Mouse (Mus musculus) right cerebral cortex, postnatal 36 days (tissue): ENCODE measurements around the gene Rps6ka4.

Experiments used
- DNase-seq, 2 experiments: peaks; one replicate each; pipeline ENCODE4 v3.0.0; 2022; ENCODE audit warnings: low spot score in 2 of 2, mixed read lengths in 1 of 2

The Rps6ka4 gene

GRCm38 (mm10) chr19:6840475-6841291, at the start of gene Rps6ka4:
Gene Rps6ka4 (minus strand): TSS chr19:6840636.
- peak; percentile 47 to 49 for DNase-seq

- DNase-seq = no peak
These were observed 37.5 kb upstream of the Rps6ka4 start for GRCm38 (mm10) chr19:6877965-6878364.

- DNase-seq = no peak
These were observed 36.4 kb upstream of the Rps6ka4 start for GRCm38 (mm10) chr19:6876799-6877198.

- no peak for DNase-seq
These were observed 35.4 kb upstream of the Rps6ka4 start for GRCm38 (mm10) chr19:6875834-6876233.

DNA sequence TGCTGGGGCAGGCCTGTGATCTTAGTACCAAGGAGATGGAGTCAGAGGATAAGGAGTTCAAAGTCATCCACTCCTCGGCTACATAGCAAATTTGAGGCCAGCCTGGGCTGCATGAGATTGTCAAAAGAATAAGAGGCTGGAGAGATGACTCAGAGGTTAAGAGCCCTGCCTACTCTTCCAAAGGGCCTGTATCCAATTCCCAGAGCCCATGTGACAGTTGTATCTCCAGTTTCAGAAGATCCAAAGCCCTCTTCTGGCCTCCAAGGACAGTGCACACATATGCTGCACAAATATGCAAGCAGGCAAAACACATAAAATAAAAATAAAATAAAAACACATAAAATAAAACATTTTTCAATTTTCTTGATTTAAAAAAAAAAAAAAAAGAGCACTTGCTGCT, 33.8 kb upstream of the Rps6ka4 start:
- DNase-seq = no peak

GRCm38 (mm10) chr19:6872701-6873100, 32.3 kb upstream of the Rps6ka4 start:
- DNase-seq = no peak

GRCm38 (mm10) chr19:6871574-6872271, 31.3 kb upstream of the Rps6ka4 start:
- no peak for DNase-seq

- DNase-seq = no peak
These were observed 28.9 kb upstream of the Rps6ka4 start for GRCm38 (mm10) chr19:6869355-6869754.

DNA sequence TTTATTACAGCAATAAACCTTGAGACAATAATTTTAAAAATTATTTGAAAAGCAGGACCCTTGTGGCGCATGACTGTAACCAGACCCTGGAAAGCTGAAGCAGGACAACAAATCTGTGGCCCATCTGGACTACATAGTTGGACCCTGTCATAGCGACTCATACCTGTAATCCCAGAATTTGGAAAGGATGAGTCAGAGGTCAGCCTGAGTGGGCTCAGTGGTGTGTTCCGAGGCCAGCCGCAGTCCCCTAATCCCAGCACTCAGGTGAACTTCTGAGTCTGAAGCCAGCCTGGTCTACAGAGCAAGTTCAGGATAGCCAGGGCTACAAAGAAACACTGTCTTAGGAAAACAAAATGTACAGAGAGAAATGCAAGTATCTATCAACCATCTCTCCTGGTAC, 21.0 kb upstream of the Rps6ka4 start:
- no peak for DNase-seq

- DNase-seq = no peak
These were observed 20.3 kb upstream of the Rps6ka4 start for GRCm38 (mm10) chr19:6860706-6861105.

- no peak for DNase-seq
These were observed 19.5 kb upstream of the Rps6ka4 start for GRCm38 (mm10) chr19:6859971-6860370.

- DNase-seq = no peak
These were observed 18.7 kb upstream of the Rps6ka4 start for GRCm38 (mm10) chr19:6859032-6859651.

DNA sequence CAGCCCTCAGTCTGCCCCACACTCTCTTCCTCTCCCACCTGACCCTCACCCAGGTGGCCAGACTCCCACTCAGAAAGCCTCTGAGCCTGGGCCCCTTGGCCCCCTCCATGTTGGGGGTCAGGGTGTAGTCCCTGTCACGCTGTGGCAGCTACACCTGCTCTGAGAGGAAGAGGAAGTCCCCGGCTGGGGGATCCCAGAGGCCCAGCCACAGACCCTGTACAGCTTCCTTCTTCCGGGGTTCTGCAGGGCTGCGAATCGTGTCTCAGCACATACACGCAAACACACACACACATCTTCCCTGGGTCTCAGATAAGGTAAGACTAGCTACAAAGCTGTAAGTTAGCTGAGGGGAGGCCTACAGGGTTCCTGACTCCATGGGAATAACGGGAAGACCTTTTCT, 17.6 kb upstream of the Rps6ka4 start, which contains the start of gene Ccdc88b:
TSS of gene Ccdc88b (minus strand) at position 181 of the 400 bp plus-strand sequence.
- DNase-seq = no peak

DNA sequence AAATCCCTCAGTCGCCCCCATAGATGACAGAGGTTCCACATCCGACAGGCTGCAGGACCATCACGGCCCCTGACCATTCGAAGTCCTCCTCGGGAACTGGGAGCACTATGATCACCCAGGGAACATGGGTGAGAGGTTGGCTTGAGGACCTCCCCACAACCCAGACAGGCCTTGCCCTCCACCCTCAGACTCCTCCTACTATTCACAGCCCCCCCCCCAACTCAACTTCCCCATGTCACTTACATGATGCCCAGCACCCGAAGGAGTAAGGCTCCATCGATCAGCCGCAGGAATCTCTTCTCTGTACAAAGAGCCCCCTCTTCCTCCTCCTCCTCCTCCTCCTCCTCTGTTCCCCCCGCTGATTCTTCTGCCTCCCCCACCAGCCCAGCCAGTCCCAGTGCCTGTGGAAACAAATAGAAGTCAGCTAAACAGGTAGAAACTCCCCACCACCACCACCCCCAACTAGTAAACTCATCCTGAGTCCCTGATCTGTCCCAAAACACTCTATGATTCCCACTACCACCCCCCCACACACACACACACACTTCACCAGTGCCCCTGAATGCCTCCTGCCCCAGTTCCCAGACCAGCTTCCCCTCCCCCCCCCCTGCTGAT, 17.1 kb upstream of the Rps6ka4 start:
- DNase-seq = no peak

- DNase-seq = no peak
These were observed 16.5 kb upstream of the Rps6ka4 start for GRCm38 (mm10) chr19:6857003-6857360.

GRCm38 (mm10) chr19:6856281-6857002, 16.0 kb upstream of the Rps6ka4 start:
- no peak for DNase-seq

GRCm38 (mm10) chr19:6855225-6856031, 15.0 kb upstream of the Rps6ka4 start:
- DNase-seq = no peak

DNA sequence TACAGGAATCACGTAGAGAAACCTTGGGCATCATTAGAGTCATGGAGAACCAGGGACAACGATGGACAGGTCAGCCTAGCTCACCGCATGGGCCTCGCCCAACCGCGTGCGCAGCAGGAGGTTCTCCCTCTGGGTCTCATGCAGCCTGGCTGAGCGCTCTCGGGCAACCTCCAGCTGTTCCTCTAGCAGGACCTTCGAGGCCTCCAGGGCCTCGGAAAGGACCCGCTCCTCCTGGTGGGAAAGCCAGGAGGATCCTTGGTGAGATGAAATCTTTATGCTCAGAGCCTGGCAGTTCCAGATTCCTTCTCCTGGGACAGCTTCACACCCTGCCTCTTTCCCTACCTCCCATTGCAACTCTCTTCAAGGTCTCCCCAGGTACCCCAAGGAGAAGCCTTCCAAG, 14.2 kb upstream of the Rps6ka4 start:
- DNase-seq = no peak

DNA sequence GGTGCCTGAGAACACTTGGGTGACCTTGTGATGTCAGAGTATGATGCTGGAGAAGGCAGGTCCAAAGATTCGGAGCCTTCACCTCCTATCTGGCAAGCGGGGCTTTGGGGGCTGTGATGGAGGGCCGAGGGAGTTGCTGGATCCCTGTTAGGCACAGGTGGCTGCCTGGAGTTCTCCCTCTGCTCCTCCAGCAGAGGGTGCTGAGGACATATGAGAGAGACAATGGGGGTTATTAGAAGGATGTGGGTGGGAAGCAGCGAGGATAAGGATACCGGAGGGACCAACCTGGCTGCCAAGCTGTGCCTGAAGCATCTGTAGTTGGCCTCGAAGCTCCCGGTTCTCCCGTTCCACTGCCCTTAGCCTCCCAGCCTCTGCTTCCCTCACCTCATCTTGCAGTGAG, 13.5 kb upstream of the Rps6ka4 start:
- no peak for DNase-seq

DNA sequence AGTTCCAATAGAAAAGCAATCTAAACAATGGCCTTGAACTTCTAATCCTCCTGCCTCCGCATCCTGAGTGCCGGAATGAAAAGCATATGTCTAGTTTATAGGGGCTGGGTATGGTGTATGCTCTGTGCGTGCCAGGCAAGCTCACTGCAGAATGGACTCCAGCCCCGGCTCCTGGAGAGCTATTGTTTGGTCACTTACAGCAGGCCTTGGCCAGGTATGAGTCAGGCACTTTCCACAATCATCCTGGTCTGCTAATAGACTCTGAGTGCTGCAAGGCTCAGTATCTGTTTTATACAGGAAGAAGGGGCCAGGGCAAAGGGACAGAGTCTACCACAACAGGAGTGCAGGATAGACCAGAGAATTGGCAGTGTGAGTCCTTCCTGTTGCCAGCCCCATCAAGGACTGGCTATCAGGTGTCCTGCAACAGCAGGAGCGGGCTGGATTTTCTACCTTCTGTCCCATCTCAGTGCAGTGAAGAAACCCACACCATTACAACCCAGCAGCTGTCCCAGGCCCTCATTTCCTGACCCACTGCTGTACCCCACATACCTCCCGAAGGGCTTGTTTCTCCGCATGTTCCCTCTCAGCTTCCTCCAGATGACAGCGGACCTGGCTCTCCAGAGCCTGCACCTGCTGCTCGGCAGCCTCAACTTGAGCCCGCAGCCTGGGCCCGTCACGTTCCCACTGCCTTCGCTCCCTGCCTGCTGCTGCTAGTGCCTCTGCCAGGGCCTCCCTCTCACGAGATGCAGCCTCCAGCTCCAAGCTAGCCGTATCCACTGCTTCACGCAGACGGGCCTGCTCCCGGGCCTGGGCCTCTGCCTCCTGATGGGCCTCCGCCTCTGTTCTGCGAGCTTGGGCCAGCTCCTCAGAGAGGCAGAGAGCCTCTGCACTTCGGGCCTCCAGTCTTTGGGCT, 12.2 kb upstream of the Rps6ka4 start:
- no peak for DNase-seq
